In genomic region chr5:134677491-134677890, GRCm38 (mm10) we compare ENCODE assay signal across 9 mouse cellular contexts. TPM values are rescaled to one million over a fixed set of nuclear protein-coding genes. Genes with fewer than 3 reads are reported as not detected.
DNase-seq lines count a peak whose midpoint lies in the region; ATAC-seq and TF ChIP-seq lines count a peak whose summit lies in the region.
"Had no signal": no experiment of that assay in that cellular context is flagged by ENCODE, and none has a peak within 500 bp of the region (broad histone marks: within the 10 kb centered on the region; RNA-seq: fewer than 3 reads in every experiment).

No protein-coding gene starts in this region.

- H3K4me3 ChIP-seq in heart, postnatal 0 days (ENCODE audit: low read depth, low read length) = peak overlapping the region; percentile 3
- peak overlapping the region; percentile 11 for H3K4me3 ChIP-seq in lung, postnatal 0 days (ENCODE audit: low read depth, low read length)
- H3K4me3 ChIP-seq in embryonic facial prominence, embryonic 14.5 days (ENCODE audit: low read depth, low read length) = no peak overlapping the region
- peak overlapping the region; percentile 64 for H3K4me3 ChIP-seq in macrophage (ENCODE audit: inconsistent target)

- H3K36me3 ChIP-seq in heart, postnatal 0 days (replicated peaks; ENCODE audit: control insufficient read depth, insufficient read depth, low read length) = no peaks in the 10 kb centered on the region
- 0 out of 2 replicates have a peak, but pooled peaks cover 1% of the 10 kb centered on the region for H3K36me3 ChIP-seq in lung, postnatal 0 days (ENCODE audit: insufficient read depth, low read length)
- peaks cover 12% of the 10 kb centered on the region for H3K36me3 ChIP-seq in embryonic facial prominence, embryonic 14.5 days (ENCODE audit: control insufficient read depth, insufficient read depth, low read length)
- H3K36me3 ChIP-seq in macrophage (ENCODE audit: inconsistent target) = peaks cover 6% of the 10 kb centered on the region

- H3K27me3 ChIP-seq in heart, postnatal 0 days (ENCODE audit: control insufficient read depth, insufficient read depth, low read length) = no peaks in the 10 kb centered on the region
- no peaks in the 10 kb centered on the region for H3K27me3 ChIP-seq in lung, postnatal 0 days (replicated peaks; ENCODE audit: insufficient read depth, low read length)
- H3K27me3 ChIP-seq in embryonic facial prominence, embryonic 14.5 days (replicated peaks; ENCODE audit: control insufficient read depth, insufficient read depth, low read length) = no peaks in the 10 kb centered on the region
- H3K27me3 ChIP-seq: limb, embryonic 13.5 days had no signal

- H3K4me1 ChIP-seq in heart, postnatal 0 days (ENCODE audit: control insufficient read depth, insufficient read depth) = peaks cover 15% of the 10 kb centered on the region
- peaks cover 35% of the 10 kb centered on the region; the same call in 1 of the 2 replicates for H3K4me1 ChIP-seq in lung, postnatal 0 days (ENCODE audit: insufficient read depth, low read depth, low read length)
- H3K4me1 ChIP-seq in embryonic facial prominence, embryonic 14.5 days (ENCODE audit: control insufficient read depth, insufficient read depth, low read length) = peaks cover 11% of the 10 kb centered on the region

- no peak overlapping the region for H3K9ac ChIP-seq in heart, postnatal 0 days (replicated peaks; ENCODE audit: low read depth, low read length)
- peak overlapping the region; percentile 4; the same call in 1 of the 2 replicates for H3K9ac ChIP-seq in lung, postnatal 0 days (replicated peaks; ENCODE audit: low read depth)
- H3K9ac ChIP-seq in embryonic facial prominence, embryonic 14.5 days (ENCODE audit: low read depth, low read length) = 0 out of 2 replicates have a peak overlapping the region, but pooled peaks have one; percentile 15

- no peak for DNase-seq in heart, postnatal 0 days (ENCODE audit: low spot score)
- no peak for DNase-seq in heart, adult 18-20 months
- no peak for DNase-seq in lung, postnatal 0 days (ENCODE audit: low spot score)
- DNase-seq in lung, postnatal 14 days = no peak
- no peak for DNase-seq in embryonic facial prominence, embryonic 14.5 days (ENCODE audit: low spot score)
- no peak for DNase-seq in ovary, postnatal 14 days (ENCODE audit: low spot score)

- no peaks in the 10 kb centered on the region for H3K9me3 ChIP-seq in heart, postnatal 0 days (replicated peaks; ENCODE audit: control insufficient read depth, low read length)
- H3K9me3 ChIP-seq in lung, postnatal 0 days (ENCODE audit: low read length) = no peaks in the 10 kb centered on the region
- no peaks in the 10 kb centered on the region for H3K9me3 ChIP-seq in embryonic facial prominence, embryonic 14.5 days (ENCODE audit: control insufficient read depth, low read length)
- H3K9me3 ChIP-seq: limb, embryonic 13.5 days had no signal

- no peak for ATAC-seq in heart, postnatal 0 days (ENCODE audit: insufficient read depth, low read depth)
- no peak for ATAC-seq in lung, postnatal 0 days
- ATAC-seq in embryonic facial prominence, embryonic 14.5 days (ENCODE audit: low read depth) = no peak
- ATAC-seq: forebrain, embryonic 16.5 days had no signal

- TF ChIP-seq CTCF in heart, postnatal 0 days (IDR thresholded peaks at IDR 0.05; ENCODE audit: low read depth) = no peak
- no peak for TF ChIP-seq CTCF in lung, postnatal 0 days (IDR thresholded peaks at IDR 0.05)

- H3K27ac ChIP-seq in heart, postnatal 0 days (ENCODE audit: low read depth) = peak overlapping the region; percentile 79; the same call in 1 of the 2 replicates
- peak overlapping the region; percentile 89 for H3K27ac ChIP-seq in lung, postnatal 0 days (ENCODE audit: low read length)
- no peak overlapping the region for H3K27ac ChIP-seq in embryonic facial prominence, embryonic 14.5 days (replicated peaks; ENCODE audit: low read depth, low read length)
- peak overlapping the region; percentile 52 for H3K27ac ChIP-seq in macrophage

- peak overlapping the region; percentile 63 for H3K4me2 ChIP-seq in heart, postnatal 0 days (ENCODE audit: low read depth, low read length)
- peak overlapping the region; percentile 54 for H3K4me2 ChIP-seq in lung, postnatal 0 days (replicated peaks; ENCODE audit: low read depth, low read length)
- no peak overlapping the region for H3K4me2 ChIP-seq in embryonic facial prominence, embryonic 14.5 days (ENCODE audit: low read depth, low read length)

- no peak for TF ChIP-seq EP300 in heart, postnatal 0 days (IDR thresholded peaks at IDR 0.05; ENCODE audit: low read depth)
- no peak for TF ChIP-seq EP300 in lung, postnatal 0 days (IDR thresholded peaks at IDR 0.05)

- 78% methylated on average over 5 of the region's 5 CpGs for whole genome bisulfite sequencing in heart, postnatal 0 days
- 83% methylated on average over 5 of the region's 5 CpGs for WGBS in lung, postnatal 0 days
- 70% methylated on average over 5 of the region's 5 CpGs for WGBS in embryonic facial prominence, embryonic 14.5 days
- WGBS in macrophage (ENCODE audit: missing documents) = 37% methylated on average over 5 of the region's 5 CpGs

- H3K79me2 ChIP-seq in macrophage (ENCODE audit: inconsistent target) = peaks cover 12% of the 10 kb centered on the region; the same call in 1 of the 2 replicates

RNA-seq across cellular contexts. Expression of gene Limk1, which starts 10.9 kb away (rescaled TPM):
- total RNA-seq in heart, postnatal 0 days (2014; rRNA removed; ENCODE audit: low replicate concordance) = 6.9 and 12.1 TPM in 2 replicates
- polyA plus RNA-seq in heart, postnatal 0 days (2015; fragmentation: Nextera tagmentation; extraction: Ambion mirVana) = 2.4 TPM in 2 replicates
- 1 to 10 TPM; 4.3 to 5.1 TPM for total RNA-seq in heart, adult 18-20 months (2021)
- polyA plus RNA-seq in lung, postnatal 0 days (2015; fragmentation: Nextera tagmentation; extraction: Ambion mirVana) = 7.2 and 10.2 TPM in 2 replicates
- polyA plus RNA-seq in embryonic facial prominence, embryonic 14.5 days (2014; fragmentation: Nextera tagmentation; extraction: Ambion mirVana) = 6.2 and 8.5 TPM in 2 replicates
- 10 to 100 TPM in 21 of 26 experiments, 1 to 10 TPM in 5; 4.9 to 62.9 (median 32.8) TPM for total RNA-seq in macrophage (2018; cell fraction: chromatin; rRNA removed)
- total RNA-seq in macrophage (2018; cell fraction: cytosol; rRNA removed) = 10 to 100 TPM; 13.6 to 28.7 (median 23.3) TPM
- 10 to 100 TPM in 21 of 26 experiments, 1 to 10 TPM in 5; 6.9 to 51.3 (median 20.3) TPM for total RNA-seq in macrophage (2018; cell fraction: nucleus; rRNA removed)
- polyA plus RNA-seq in macrophage (2018) = 16.9 to 25.3 TPM (median 20.3 TPM) in 3 replicates

RNA-seq across cellular contexts. Expression of gene Eif4h, which starts 38.2 kb away (rescaled TPM):
- 430 and 516 TPM in 2 replicates for total RNA-seq in heart, postnatal 0 days (2014; rRNA removed; ENCODE audit: low replicate concordance)
- 230 and 241 TPM in 2 replicates for polyA plus RNA-seq in heart, postnatal 0 days (2015; fragmentation: Nextera tagmentation; extraction: Ambion mirVana)
- total RNA-seq in heart, adult 18-20 months (2021) = 100 to 1,000 TPM; 132 to 136 TPM
- 403 and 485 TPM in 2 replicates for polyA plus RNA-seq in lung, postnatal 0 days (2015; fragmentation: Nextera tagmentation; extraction: Ambion mirVana)
- polyA plus RNA-seq in embryonic facial prominence, embryonic 14.5 days (2014; fragmentation: Nextera tagmentation; extraction: Ambion mirVana) = 365 and 410 TPM in 2 replicates
- 100 to 1,000 TPM; 156 to 239 (median 217) TPM for total RNA-seq in macrophage (2018; cell fraction: chromatin; rRNA removed)
- total RNA-seq in macrophage (2018; cell fraction: cytosol; rRNA removed) = 100 to 1,000 TPM; 134 to 180 (median 160) TPM
- 100 to 1,000 TPM; 156 to 225 (median 183) TPM for total RNA-seq in macrophage (2018; cell fraction: nucleus; rRNA removed)
- polyA plus RNA-seq in macrophage (2018) = 92.6 to 190 TPM (median 145 TPM) in 3 replicates
